Mouse (Mus musculus): Measurements from ENCODE around the gene Nkx2-9. TPM values are rescaled to one million over a fixed set of nuclear protein-coding genes. Genes with fewer than 3 reads are reported as not detected.

Nkx2-9 gene
- polyA plus RNA-seq, 1 experiment from 2014 or later = 1.2 TPM

GRCm38 (mm10) chr12:56587830-56588229 is 25.3 kb downstream of the Nkx2-9 start:
- Histone ChIP-seq H3K9ac (no peak overlapping the region), H3K4me3 (no peak overlapping the region), H3K27ac (no peak overlapping the region), H3K4me1 (no peaks in the 10 kb centered on the region), H3K36me3 (no peaks in the 10 kb centered on the region), H3K9me3 (replicated peaks) (no peaks in the 10 kb centered on the region), H3K27me3 (peaks cover 21% of the 10 kb centered on the region), H3K4me2 (replicated peaks) (no peak overlapping the region)
- 36% methylated on average over 6 of the region's 6 CpGs for WGBS
- ATAC-seq (ENCODE audit: low FRiP score) = no peak

Other genes with a start within 250 kb of the Nkx2-9 start
- gene Nkx2-1, start 76.4 kb downstream of the Nkx2-9 start, polyA plus RNA-seq (2016; fragmentation: Nextera tagmentation; extraction: Ambion mirVana) = 0.12 and 1.7 TPM in 2 replicates
- gene Pax9, start 78.5 kb upstream of the Nkx2-9 start, polyA plus RNA-seq (2016; fragmentation: Nextera tagmentation; extraction: Ambion mirVana) = 1.2 and 2.7 TPM in 2 replicates